Mouse (Mus musculus) kidney, adult 18-20 months (tissue): ENCODE results near the gene Cacnb2.
"Not testable (repeated sequence)": the region's sequence is repeated elsewhere in the genome, so short reads cannot be mapped to it uniquely, and the experiment has no call there.

ENCODE experiments used
- DNase-seq: peaks from one replicate; pipeline ENCODE4 v3.0.0; 2021

Gene Cacnb2

DNA sequence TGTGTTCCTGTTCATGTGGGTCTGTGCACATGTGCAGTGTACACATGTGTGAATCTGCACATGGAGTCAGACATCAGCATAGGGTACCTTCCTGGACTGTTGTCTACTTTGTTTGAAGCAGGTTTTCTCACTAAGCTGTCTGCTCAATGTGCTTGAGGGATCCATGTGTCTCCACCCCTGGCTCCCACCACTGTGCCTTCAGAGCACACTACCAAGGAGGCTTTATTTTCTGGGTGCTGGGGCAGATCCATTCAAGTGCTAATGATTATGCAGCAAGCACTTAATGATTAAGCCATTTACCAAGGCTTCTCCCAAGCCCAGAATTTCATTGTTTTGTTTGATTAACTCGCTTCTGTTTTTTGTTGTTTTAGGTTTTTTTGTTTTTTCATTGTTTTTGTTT is 62.3 kb downstream of the Cacnb2 start:
- no peak for DNase-seq

DNA sequence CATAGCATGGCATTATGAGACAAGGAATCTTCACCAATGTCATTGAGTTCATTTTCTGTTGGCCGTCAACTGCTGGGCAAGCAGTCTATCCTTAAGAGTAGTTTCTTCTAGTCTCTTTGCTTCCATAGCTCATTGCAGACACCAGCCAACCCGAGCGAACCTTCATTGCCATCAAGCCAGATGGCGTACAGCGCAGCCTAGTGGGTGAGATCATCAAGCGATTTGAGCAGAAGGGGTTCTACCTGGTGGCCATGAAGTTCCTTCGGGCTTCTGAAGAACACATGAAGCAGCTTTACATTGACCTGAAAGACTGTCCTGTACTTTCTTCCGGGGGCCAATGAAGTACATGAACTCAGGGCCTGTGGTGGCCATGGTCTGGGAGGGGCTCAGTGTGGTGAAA is 69.2 kb downstream of the Cacnb2 start:
- DNase-seq = no peak

GRCm38 (mm10) chr2:14676885-14677516 is 74.1 kb downstream of the Cacnb2 start:
- peak; percentile 21 for DNase-seq

GRCm38 (mm10) chr2:14684231-14684630 is 81.3 kb downstream of the Cacnb2 start:
- DNase-seq = no peak

DNA sequence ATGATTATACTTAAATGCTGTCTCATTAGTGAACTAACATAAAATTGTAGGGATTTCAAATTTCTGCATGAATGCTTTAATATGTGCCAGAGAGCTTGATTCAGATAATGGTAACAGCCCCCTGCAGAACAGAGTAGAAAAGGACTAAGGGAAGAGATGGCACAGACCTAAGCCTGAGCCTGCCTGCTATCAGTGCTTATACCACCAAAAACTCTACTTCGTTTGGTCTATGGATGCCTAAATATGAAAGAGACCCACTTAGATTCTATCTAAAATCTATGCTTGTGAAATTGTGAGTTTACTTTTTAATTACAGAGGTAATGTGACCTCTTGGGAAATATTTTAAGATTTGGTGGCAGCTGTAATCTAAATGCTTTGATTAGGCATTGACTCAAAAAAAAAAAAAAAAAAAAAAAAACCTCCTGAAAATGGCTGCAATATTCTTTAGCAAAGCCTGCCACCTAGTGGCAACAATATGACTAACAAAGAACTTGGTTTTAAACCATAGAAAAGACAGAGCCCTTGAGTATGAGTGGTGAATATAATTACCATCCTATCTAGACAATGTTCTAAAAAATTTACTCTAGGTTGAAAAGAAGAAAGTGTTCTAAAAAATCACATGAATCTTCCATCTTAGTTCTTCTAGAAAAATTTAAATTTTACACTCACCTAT is 100.2 kb downstream of the Cacnb2 start:
- no peak for DNase-seq

DNA sequence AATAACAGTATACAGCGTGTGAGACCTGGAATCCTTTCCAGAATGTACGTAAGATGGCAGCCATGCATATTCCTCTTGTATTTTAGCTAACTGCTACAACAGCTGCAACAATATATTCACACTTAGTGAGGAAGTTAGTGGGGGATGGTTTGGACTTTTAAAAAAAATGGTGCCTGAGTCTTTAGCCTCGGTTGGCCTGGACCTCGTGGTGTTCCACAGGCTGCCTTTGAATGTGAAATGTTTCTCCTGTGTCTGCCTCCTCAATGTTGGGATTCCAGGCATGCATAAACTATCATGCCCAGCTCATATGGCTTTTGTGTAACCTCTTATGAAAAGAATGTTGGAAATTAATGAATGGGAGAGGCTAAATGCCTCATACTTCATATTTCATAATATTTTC is 100.8 kb downstream of the Cacnb2 start:
- no peak for DNase-seq

DNA sequence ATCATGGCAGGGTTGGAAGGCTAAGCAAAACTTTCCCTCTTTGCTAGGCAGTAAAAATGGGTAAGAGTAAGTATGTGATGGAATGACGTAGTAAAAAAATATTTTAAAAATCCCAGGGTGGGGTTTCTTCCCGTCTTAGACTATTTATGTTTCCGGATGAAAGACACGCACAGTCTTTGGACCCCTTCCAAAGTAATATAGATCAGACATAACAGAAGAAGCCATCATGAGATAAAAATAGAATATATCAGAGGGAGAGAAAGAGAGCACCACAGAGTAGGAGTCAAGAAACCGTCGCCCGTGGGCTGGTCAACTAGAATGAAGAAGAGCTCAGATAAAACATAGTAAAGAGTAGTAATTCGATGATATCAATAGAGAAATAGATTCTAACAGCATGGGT is 107.4 kb downstream of the Cacnb2 start:
- no peak for DNase-seq

- DNase-seq = no peak
Measured at GRCm38 (mm10) chr2:14711751-14712150, 108.9 kb downstream of the Cacnb2 start.

DNA sequence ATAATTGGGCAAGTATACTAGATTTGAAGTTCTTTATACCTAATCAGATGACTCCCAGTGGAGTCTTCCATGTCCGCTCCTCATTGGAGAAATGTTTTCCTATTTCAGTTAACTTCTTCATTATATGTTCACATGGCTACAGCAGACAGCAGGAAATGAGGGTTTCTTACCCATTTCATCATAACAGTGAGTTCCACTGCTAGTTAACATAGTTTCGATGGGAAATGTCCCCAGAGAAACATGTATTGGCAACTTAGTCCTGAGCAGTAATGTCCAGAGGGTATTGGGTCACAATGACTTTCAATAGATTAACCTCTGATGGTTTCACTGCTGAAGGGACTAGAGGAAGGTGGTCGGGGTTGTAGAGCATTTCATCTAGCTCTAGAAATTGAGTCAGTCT is 110.2 kb downstream of the Cacnb2 start:
- DNase-seq = no peak

- DNase-seq = no peak
Measured at GRCm38 (mm10) chr2:14716666-14717065, 113.8 kb downstream of the Cacnb2 start.

DNA sequence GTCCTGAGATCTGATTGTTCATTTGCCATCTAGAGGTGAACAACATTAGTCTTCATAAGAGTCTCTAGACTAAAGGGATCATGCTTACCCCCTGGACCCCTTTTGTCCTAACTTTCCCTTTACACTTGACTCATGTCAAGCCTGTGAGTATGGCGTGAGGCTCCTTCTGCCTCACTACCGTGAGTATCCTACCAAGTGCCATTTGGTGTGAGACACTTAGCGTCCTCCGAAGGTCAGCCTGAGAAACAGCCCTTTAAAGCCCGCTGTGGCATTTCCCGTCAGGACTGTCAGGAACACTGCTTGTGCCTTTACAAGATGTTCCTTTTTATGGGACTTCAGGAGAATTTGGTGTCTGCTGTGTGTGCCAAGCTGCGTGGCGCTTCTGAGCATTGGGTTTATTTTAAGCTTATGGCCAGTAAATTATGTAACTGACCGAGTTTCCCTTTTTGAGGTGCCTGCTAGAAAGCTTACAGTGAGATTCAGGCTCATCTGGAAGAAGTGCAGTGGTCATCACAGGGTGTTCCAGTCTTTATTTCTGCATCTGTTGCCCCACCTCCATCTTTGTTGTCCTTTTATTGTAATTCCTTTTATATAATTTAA is 116.3 kb downstream of the Cacnb2 start:
- no peak for DNase-seq

GRCm38 (mm10) chr2:14725437-14725836 is 122.5 kb downstream of the Cacnb2 start:
- DNase-seq = no peak

DNA sequence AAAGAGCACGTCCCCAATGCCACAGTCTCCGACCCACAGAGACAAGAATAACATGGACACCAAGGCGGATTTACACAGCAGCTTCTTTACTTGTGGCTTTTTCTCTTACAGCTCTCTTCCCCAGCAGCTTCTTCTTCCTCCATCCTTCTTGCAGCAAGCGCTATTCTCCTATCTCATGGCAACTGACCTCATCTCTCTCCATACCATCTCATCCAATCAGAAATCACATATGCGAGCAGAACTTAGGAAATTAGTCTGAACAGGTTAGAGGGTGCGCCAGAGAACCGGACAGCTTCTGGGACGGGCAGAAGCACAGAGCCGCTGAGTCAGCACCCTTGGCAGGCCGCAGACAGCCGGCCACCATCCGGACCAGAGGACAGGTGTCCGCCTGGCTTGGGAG is 123.7 kb downstream of the Cacnb2 start:
- DNase-seq = not testable (repeated sequence)

DNA sequence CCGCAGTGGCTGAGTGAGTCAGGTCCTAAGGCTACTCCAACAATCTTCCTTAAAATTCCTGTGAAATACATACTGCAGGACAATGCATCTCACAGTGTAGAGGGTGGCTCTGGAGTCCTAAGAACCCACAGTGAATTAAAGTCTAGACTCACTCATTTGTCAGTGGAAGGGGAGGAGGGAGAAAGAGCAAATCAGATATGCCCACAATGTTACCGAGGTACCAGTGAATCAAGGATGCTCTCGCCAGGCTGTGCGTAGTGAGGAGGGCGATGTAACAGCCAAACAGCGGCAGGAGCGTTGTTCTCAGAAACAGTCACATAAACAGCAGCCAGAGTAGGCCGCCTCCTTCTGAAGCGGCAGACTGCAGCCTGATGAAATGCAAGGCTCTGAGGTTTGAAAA is 136.0 kb downstream of the Cacnb2 start:
- no peak for DNase-seq

DNA sequence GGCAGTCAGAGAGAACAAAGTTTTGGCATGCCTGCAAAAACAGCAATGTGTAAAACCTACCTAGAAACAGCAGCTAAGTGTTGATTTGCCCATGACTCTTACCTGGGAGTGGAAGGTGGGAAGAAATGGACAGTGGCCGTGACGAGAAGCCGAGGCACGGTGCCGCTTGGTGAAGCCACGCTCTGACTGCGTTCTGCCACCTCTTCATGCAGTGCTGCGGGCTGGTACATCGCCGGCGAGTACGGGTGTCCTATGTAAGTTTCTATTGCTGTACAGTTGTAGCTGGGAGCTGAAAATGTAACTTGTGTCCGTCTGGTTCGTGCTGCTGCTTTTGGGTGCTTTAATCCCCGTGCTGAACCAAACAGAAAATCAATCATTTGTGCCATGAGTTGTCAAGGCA is 136.6 kb downstream of the Cacnb2 start:
- no peak for DNase-seq

GRCm38 (mm10) chr2:14740359-14740758 is 137.5 kb downstream of the Cacnb2 start:
- no peak for DNase-seq

GRCm38 (mm10) chr2:14744761-14745160 is 141.9 kb downstream of the Cacnb2 start:
- DNase-seq = no peak

- no peak for DNase-seq
Measured at GRCm38 (mm10) chr2:14762846-14763245, 160.0 kb downstream of the Cacnb2 start.

DNA sequence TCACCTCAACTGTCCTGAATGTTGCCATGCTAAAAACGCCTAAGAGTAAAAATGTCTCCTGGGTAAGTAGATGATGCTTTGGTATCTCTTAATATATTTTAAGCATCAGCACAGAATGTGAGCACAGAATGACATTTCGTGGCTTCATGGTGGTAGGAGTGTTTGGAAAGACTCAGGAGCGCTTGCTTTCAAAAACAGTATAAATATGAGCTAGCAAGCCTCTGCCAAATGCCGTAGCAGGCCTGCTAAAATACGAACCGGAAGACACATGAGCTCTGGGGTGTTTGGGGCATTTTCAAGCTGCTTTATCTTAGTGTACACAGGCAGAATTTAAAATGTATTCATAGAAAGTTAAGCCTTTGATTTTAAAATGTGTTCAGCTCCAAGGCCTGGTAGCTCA is 161.0 kb downstream of the Cacnb2 start:
- no peak for DNase-seq

GRCm38 (mm10) chr2:14769448-14769847 is 166.6 kb downstream of the Cacnb2 start:
- DNase-seq = no peak

GRCm38 (mm10) chr2:14770635-14771034 is 167.7 kb downstream of the Cacnb2 start:
- DNase-seq = no peak

- no peak for DNase-seq
Measured at GRCm38 (mm10) chr2:14774375-14774774, 171.5 kb downstream of the Cacnb2 start.

GRCm38 (mm10) chr2:14774857-14775495 is 172.1 kb downstream of the Cacnb2 start:
- DNase-seq = no peak

GRCm38 (mm10) chr2:14787983-14788382 is 185.1 kb downstream of the Cacnb2 start:
- DNase-seq = no peak
